Mouse (Mus musculus): ENCODE measurements around the gene Foxi2.

GRCm38 (mm10) chr7:135378331-135378730 is 31.8 kb upstream of the Foxi2 start:
- TF ChIP-seq CTCF (IDR thresholded peaks at IDR 0.05; ENCODE audit: low read depth) (no peak), EP300 (IDR thresholded peaks at IDR 0.05; ENCODE audit: low read depth) (no peak)
